Mouse (Mus musculus): ENCODE results near the gene Arhgap5. TPM values are rescaled to one million over a fixed set of nuclear protein-coding genes. Genes with fewer than 3 reads are reported as not detected.

Arhgap5 gene
- polyA plus RNA-seq, 1 experiment from 2014 or later, result 26.3 TPM

DNA sequence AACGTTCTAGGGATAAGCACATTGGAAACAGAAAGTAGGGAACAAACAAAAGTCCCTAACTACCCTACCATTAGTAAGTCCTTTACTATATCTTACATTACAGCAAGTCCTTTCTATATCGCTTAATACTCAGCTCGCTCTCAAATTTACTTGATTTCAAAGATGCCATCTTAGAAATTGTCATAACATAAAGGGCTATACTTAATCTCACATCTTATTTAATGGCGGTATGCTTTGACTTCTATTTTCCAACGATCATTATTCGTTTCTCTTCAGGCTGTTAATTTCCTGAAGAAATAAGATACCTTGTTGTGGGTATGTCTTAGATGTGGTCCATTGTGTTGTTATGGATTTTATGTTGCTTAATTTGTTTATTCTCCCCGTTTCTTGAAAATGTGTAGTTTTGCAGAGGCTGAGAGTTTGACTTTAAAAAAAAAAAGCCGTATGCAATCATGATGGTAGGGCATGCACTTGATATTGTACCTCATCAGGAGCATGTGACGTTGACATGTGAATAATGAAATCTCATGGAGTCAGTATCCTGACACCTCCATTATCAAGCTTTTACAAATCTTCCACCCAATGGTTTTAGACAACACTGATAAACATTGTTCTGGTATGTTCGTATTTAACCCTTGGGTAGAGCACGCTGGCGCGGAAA is 101.3 kb downstream of the Arhgap5 start:
- 47% methylated on average over 13 of the region's 13 CpGs for WGBS
- H3K9ac ChIP-seq (ENCODE audit: low read depth, low read length), result peak overlapping the region; percentile 77; the same call in 1 of the 2 replicates
- H3K4me2 ChIP-seq (ENCODE audit: low read depth, low read length), result peak overlapping the region; percentile 50
- peak overlapping the region; percentile 70 for H3K4me3 ChIP-seq (ENCODE audit: low read length)
- H3K36me3 ChIP-seq (ENCODE audit: control insufficient read depth, insufficient read depth, low read length), result no peaks in the 10 kb centered on the region
- H3K9me3 ChIP-seq (ENCODE audit: control insufficient read depth, low read length), result no peaks in the 10 kb centered on the region
- H3K4me1 ChIP-seq (ENCODE audit: control insufficient read depth, insufficient read depth, low read length), result 0 out of 2 replicates have a peak, but pooled peaks cover 3% of the 10 kb centered on the region
- H3K27me3 ChIP-seq (replicated peaks; ENCODE audit: control insufficient read depth, insufficient read depth, low read length), result no peaks in the 10 kb centered on the region
- ATAC-seq, result no peak
- H3K27ac ChIP-seq (ENCODE audit: low read length), result peak overlapping the region; percentile 89

DNA sequence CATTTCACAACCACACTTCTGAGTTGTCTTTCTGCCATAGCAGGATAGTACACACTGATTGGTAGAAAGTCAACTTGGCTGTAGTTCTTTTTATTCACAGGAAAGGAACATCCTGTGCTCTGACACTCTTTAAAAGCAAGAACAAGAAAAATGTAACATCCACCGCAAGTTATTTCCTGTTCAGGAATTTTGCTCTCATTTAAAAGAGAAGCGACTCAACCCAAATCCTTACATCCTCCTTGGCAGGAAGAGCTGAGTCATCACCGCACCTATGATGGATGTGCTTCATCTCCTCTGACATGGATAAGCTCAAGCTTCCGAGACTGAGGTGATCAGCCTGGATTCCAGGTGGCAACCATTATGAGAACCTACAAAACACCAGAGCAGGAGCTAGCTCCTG is 103.6 kb downstream of the Arhgap5 start:
- H3K4me3 ChIP-seq (ENCODE audit: low read length), result no peak overlapping the region
- no peak overlapping the region for H3K4me2 ChIP-seq (ENCODE audit: low read depth, low read length)
- no peaks in the 10 kb centered on the region for H3K4me1 ChIP-seq (ENCODE audit: control insufficient read depth, insufficient read depth, low read length)
- H3K36me3 ChIP-seq (ENCODE audit: control insufficient read depth, insufficient read depth, low read length), result no peaks in the 10 kb centered on the region
- H3K27ac ChIP-seq (ENCODE audit: low read length), result no peak overlapping the region
- H3K27me3 ChIP-seq (replicated peaks; ENCODE audit: control insufficient read depth, insufficient read depth, low read length), result no peaks in the 10 kb centered on the region
- H3K9ac ChIP-seq (ENCODE audit: low read depth, low read length), result no peak overlapping the region
- H3K9me3 ChIP-seq (ENCODE audit: control insufficient read depth, low read length), result no peaks in the 10 kb centered on the region
- ATAC-seq, result no peak
- WGBS, result 62% methylated on average over 4 of the region's 4 CpGs

DNA sequence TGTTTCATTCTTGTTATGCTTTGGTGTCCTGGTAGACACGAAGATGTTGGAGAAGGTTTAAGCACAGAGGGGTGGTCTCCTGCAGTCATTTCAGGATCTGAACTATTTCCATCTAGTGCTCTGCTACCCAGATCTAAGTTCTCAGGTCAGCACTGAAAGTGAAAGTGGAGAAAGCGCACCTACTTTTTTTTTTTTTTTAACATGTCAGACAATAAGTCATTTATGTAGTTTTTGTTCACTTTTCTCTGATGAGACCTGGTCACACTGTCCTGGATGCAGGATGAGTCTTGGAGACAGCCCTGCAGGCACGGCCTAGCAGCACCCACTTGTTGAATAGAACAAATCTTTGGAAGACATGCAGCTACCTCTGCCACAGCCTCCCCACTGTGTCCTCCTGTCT is 111.9 kb downstream of the Arhgap5 start:
- ATAC-seq, result no peak
- Histone ChIP-seq H3K4me1 (ENCODE audit: control insufficient read depth, insufficient read depth, low read length) (no peaks in the 10 kb centered on the region), H3K27me3 (replicated peaks; ENCODE audit: control insufficient read depth, insufficient read depth, low read length) (no peaks in the 10 kb centered on the region), H3K4me2 (ENCODE audit: low read depth, low read length) (no peak overlapping the region), H3K27ac (ENCODE audit: low read length) (no peak overlapping the region), H3K9ac (ENCODE audit: low read depth, low read length) (no peak overlapping the region), H3K4me3 (ENCODE audit: low read length) (no peak overlapping the region), H3K36me3 (ENCODE audit: control insufficient read depth, insufficient read depth, low read length) (no peaks in the 10 kb centered on the region), H3K9me3 (ENCODE audit: control insufficient read depth, low read length) (no peaks in the 10 kb centered on the region)
- 67% methylated on average over 3 of the region's 3 CpGs for WGBS

DNA sequence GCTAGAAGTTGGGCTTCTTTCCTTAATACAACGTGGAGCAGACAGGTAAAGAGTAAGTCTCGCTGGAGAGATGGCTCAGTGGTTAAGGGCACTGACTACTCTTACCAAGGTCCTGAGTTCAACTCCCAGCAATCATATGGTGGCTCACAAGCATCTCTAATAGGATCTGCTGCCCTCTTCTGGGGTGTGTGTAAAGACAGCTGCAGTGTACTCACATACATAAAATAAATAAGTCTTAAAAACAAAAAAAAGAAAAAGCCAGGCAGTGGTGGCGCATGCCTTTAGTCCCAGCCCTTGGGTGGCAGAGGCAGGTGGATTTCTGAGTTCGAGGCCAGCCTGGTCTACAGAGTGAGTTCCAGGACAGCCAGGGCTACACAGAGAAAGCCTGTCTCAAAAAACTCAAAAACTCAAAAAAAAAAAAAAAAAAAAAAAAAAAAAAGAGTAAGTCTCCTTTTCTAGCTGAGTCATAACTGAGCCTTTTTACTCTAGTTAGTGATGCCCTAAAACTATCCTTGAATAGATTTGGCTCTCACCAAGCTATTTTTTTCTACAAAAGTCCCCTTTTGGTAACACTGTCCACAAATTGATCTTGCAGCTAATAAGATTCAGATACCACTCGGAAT is 114.8 kb downstream of the Arhgap5 start:
- H3K9ac ChIP-seq (ENCODE audit: low read depth, low read length), result no peak overlapping the region
- H3K36me3 ChIP-seq (ENCODE audit: control insufficient read depth, insufficient read depth, low read length), result no peaks in the 10 kb centered on the region

DNA sequence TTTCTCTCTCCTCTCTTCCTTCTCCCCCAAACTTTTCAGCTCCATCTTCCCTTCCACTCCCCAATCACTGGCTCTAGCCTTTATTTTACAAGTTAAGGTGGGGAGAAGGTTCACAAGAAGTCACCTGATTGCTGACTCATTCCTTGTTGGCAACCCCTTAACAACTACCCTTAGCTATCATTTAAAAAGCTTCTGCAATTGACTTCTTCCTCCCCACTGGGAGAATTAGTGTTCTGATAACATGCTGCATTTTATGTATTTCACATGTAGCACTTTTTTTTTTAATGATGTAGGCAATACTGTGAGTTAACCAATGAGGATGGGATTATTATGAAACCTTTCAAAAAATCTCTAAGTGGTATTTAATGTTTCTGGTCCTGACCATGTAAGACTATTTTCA is 115.9 kb downstream of the Arhgap5 start:
- Histone ChIP-seq H3K4me3 (ENCODE audit: low read length) (no peak overlapping the region), H3K9ac (ENCODE audit: low read depth, low read length) (no peak overlapping the region), H3K4me2 (ENCODE audit: low read depth, low read length) (no peak overlapping the region), H3K4me1 (ENCODE audit: control insufficient read depth, insufficient read depth, low read length) (no peaks in the 10 kb centered on the region), H3K9me3 (ENCODE audit: control insufficient read depth, low read length) (no peaks in the 10 kb centered on the region), H3K27ac (ENCODE audit: low read length) (no peak overlapping the region), H3K36me3 (ENCODE audit: control insufficient read depth, insufficient read depth, low read length) (no peaks in the 10 kb centered on the region), H3K27me3 (replicated peaks; ENCODE audit: control insufficient read depth, insufficient read depth, low read length) (no peaks in the 10 kb centered on the region)
- no peak for ATAC-seq

More for the DNA sequence above, 114.8 kb downstream of the Arhgap5 start:
- whole genome bisulfite sequencing, result 79% methylated on average over 5 of the region's 5 CpGs
- no peak overlapping the region for H3K27ac ChIP-seq (ENCODE audit: low read length)
- no peak overlapping the region for H3K4me2 ChIP-seq (ENCODE audit: low read depth, low read length)
- ATAC-seq, result no peak
- no peaks in the 10 kb centered on the region for H3K9me3 ChIP-seq (ENCODE audit: control insufficient read depth, low read length)
- no peaks in the 10 kb centered on the region for H3K27me3 ChIP-seq (replicated peaks; ENCODE audit: control insufficient read depth, insufficient read depth, low read length)
- no peaks in the 10 kb centered on the region for H3K4me1 ChIP-seq (ENCODE audit: control insufficient read depth, insufficient read depth, low read length)
- no peak overlapping the region for H3K4me3 ChIP-seq (ENCODE audit: low read length)

Other genes starting within 250 kb of the Arhgap5 start
- 1.4 TPM in 2 replicates for gene Akap6, start 195.4 kb downstream of the Arhgap5 start, polyA plus RNA-seq (2015; fragmentation: Nextera tagmentation; extraction: Ambion mirVana)

All from intestine, embryonic 16.5 days (tissue).